Mouse (Mus musculus) forebrain, embryonic 11.5 days (tissue): Measurements from ENCODE around the gene Carhsp1. TPM values are rescaled to one million over a fixed set of nuclear protein-coding genes. Genes with fewer than 3 reads are reported as not detected.
A peak's percentile ranks its signal among the peaks of the same experiment; 100 is the strongest.

Experiments
- ATAC-seq: fragments of 200-750 bp; cut with Nextera tagmentation; replicated peaks from 2 replicates; pipeline ENCODE4 v1.8.0; 2017; ENCODE audit warnings: moderate TSS enrichment; ENCODE audit not compliant: low FRiP score
- DNase-seq: peaks from one replicate; pipeline ENCODE4 v3.0.0-alpha.2; 2017; ENCODE audit warnings: low spot score
- H3K27ac ChIP-seq: fragments of 300-500 bp; sonication (generic); 2 replicates; pipeline ENCODE4 v1.5.1; 2014; ENCODE audit warnings: low read depth, low read length
- H3K27me3 ChIP-seq: fragments of 300-500 bp; sonication (generic); 2 replicates; pipeline ENCODE4 v1.6.1; 2014; ENCODE audit warnings: mild to moderate bottlenecking, low read length, mixed read lengths; ENCODE audit not compliant: control insufficient read depth, insufficient read depth
- H3K36me3 ChIP-seq: fragments of 300-500 bp; sonication (generic); 2 replicates; pipeline ENCODE4 v1.6.1; 2014; ENCODE audit warnings: mild to moderate bottlenecking, low read length, moderate library complexity, mixed read lengths; ENCODE audit not compliant: control insufficient read depth, insufficient read depth
- H3K4me1 ChIP-seq: fragments of 300-500 bp; sonication (generic); replicated peaks from 2 replicates; pipeline ENCODE4 v1.6.1; 2014; ENCODE audit warnings: low read length, mixed read lengths; ENCODE audit not compliant: control insufficient read depth, insufficient read depth
- H3K4me2 ChIP-seq: fragments of 300-500 bp; sonication (generic); 2 replicates; pipeline ENCODE4 v1.6.1; 2014; ENCODE audit warnings: low read depth, mild to moderate bottlenecking, low read length, moderate library complexity, mixed read lengths; ENCODE audit not compliant: severe bottlenecking
- H3K4me3 ChIP-seq: fragments of 300-500 bp; sonication (generic); 2 replicates; pipeline ENCODE4 v1.5.1; 2014; ENCODE audit warnings: low read depth, low read length
- H3K9ac ChIP-seq: fragments of 300-500 bp; sonication (generic); 2 replicates; pipeline ENCODE4 v1.6.1; 2014; ENCODE audit warnings: low read length
- H3K9me3 ChIP-seq: fragments of 300-500 bp; sonication (generic); 2 replicates; pipeline ENCODE4 v1.6.1; 2016; ENCODE audit warnings: low read length, mixed read lengths; ENCODE audit not compliant: control insufficient read depth
- WGBS: fragments of 180-500 bp; shearing (Covaris S2); extraction: QIAGEN DNeasy Blood & Tissue Kit; methylation state at CpG from one replicate; pipeline ENCODE4 v1.1.7; 2014; 5-methylcytosine and 5-hydroxymethylcytosine counted together
- polyA plus RNA-seq: library from polyadenylated mRNA; unstranded; fragments of >200 nt; fragmentation: Nextera tagmentation; extraction: Ambion mirVana; gene quantifications from 2 replicates; pipeline ENCODE4 v1.2.1, GENCODE M21; 2014

The Carhsp1 gene
- polyA plus RNA-seq, result 55.9 and 62.2 TPM in 2 replicates

DNA sequence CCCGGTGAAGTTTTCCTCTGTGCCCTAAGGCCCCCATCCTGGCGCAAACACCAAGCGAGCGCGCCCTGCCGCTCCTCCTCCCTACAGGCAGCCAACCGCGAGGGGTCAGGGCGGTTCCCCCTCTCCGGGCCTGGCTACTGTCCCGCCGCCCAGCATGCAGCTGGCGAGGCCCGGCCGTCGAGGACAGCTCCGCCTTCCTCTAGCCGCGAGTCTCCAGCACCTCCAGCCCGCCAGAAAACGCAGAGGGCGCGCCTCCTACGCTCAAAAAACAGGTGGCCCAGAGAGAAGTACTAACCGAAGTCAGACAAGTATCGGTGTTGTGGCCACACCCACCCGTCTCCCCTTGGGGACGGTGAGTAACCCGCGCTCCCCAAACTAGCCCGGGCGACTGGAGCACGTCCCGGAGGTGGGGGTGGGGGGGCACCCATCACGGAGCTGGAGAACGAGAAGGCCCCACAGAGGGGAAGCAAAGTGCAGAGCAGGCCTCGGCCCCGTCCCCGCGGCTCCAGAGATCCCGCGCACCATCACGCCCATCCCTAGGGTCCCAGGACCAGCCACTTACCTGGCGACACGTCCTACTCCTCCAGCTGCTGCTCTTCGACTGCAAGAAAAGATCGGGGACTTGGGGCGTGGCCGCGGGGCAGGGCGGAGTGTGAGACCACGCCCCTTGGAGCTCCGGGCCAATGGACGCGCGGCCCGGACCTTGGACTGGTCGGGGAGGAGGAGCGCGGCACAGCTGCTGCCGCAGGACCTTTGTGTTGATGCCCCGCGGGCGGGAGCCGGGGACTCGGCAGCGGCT is at the start of gene Carhsp1:
TSS of gene Carhsp1 (minus strand) at position 605 of the 799 bp plus-strand sequence.
- Histone ChIP-seq H3K27me3 (peaks cover 5% of the 10 kb centered on the region; the same call in 1 of the 2 replicates), H3K36me3 (no peaks in the 10 kb centered on the region), H3K4me1 (peaks cover 11% of the 10 kb centered on the region), H3K9ac (peak within 1 kb of the TSS; percentile 76), H3K4me3 (peak within 1 kb of the TSS; percentile 65), H3K4me2 (peak within 1 kb of the TSS; percentile 65), H3K9me3 (no peaks in the 10 kb centered on the region), H3K27ac (peak within 1 kb of the TSS; percentile 19)
- DNase-seq (peak; percentile 98), ATAC-seq (peak; percentile 94)
- under 1% methylated on average over 67 of the region's 67 CpGs for WGBS

DNA sequence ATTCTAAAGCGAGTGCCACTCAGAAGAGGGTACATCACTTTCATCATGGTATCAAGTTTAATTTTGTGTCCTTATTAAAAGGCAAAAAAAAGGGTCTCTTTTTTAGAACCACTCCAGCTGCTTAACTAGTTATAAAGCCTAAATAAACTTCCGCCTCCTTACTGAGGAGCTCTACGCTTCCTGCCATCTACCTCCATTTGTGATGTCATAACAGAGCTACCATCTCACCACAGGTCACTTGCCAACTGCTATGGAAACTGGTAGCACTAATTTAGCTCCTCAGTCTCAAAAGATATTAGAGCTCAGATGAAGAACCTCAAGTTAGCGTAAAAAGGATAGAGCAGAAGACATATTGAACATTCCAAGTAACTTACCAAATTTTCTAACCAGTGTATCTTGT is 48.5 kb upstream of the Carhsp1 start:
- Histone ChIP-seq H3K9me3 (no peaks in the 10 kb centered on the region), H3K9ac (no peak overlapping the region), H3K4me3 (no peak overlapping the region), H3K4me2 (no peak overlapping the region), H3K36me3 (peaks cover 2% of the 10 kb centered on the region; the same call in 1 of the 2 replicates), H3K27ac (no peak overlapping the region), H3K27me3 (no peaks in the 10 kb centered on the region), H3K4me1 (no peaks in the 10 kb centered on the region)
- ATAC-seq (no peak), DNase-seq (no peak)
- 97% methylated on average over 4 of the region's 4 CpGs for WGBS

DNA sequence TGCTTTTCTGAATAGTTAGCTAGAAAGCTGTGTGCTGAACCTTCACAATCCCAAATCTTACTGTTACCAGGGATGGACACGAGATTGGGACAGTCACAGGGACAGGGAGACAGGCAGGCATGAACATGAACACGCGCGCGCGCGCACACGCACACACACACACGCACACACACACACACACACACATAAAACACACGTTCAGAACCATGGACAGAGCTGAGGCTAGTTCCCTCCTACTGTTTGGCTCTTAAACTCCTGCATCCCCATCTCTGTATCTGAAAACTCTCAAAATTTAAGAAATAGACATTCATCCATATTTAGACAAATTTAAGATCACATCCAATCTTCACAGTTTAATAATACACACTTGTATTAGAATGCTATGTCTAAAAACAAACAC is 45.8 kb upstream of the Carhsp1 start:
- no peak for DNase-seq
- no peaks in the 10 kb centered on the region for H3K9me3 ChIP-seq

DNA sequence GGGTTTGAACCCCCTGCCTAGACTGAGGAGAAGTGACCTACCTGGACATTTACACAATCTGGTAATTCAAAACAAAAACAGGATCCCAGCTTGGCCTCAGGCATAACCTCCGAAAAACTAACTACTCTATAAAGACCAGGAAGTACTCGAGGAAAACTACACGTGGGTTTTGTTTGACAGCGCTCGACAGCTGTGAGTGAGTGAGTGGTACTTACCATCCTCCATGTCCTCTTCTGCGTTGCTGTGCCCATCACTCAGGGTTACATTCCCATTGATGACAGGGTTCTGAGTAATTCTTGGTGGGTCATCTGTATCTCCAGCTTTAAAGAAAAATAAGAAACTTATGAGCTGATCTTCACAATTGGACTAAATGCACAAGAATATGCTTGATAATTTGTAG is 44.3 kb upstream of the Carhsp1 start:
- Histone ChIP-seq H3K4me1 (no peaks in the 10 kb centered on the region), H3K4me3 (no peak overlapping the region), H3K36me3 (peaks cover 2% of the 10 kb centered on the region; the same call in 1 of the 2 replicates), H3K4me2 (no peak overlapping the region), H3K27ac (no peak overlapping the region), H3K27me3 (no peaks in the 10 kb centered on the region), H3K9ac (no peak overlapping the region), H3K9me3 (no peaks in the 10 kb centered on the region)
- WGBS, result 84% methylated on average over 6 of the region's 6 CpGs
- ATAC-seq (no peak), DNase-seq (no peak)

More for the DNA sequence above, 45.8 kb upstream of the Carhsp1 start:
- Histone ChIP-seq H3K4me3 (no peak overlapping the region), H3K27ac (no peak overlapping the region), H3K9ac (no peak overlapping the region), H3K27me3 (no peaks in the 10 kb centered on the region), H3K36me3 (peaks cover 2% of the 10 kb centered on the region; the same call in 1 of the 2 replicates), H3K4me1 (no peaks in the 10 kb centered on the region), H3K4me2 (no peak overlapping the region)
- 95% methylated on average over 10 of the region's 10 CpGs for WGBS
- ATAC-seq, result no peak

DNA sequence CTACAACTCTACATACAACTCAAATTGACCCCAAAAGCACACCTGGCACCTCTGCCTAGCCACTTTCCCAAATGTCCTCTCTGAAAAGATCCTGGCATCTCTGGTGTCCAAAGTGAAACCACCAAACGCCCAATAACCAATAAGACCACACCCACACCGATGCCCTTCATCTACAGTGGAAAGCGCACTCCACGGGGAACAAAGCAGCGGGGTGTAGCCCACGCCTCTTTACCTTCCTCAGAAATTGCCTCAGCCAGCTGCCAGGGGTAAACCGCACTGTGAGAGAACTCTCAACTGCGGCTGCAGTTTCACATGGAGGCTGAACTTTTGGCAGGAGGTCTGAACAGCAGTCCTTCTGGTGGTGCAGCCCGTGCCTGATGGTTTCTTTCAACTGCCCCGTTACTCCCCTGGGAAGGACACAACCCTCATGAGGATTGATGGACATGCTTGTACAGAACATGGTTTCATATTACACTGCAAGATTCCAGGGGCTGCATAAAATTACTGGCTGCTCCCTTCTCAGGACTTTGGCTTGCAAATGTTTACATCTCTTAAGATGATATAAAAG is 43.6 kb upstream of the Carhsp1 start:
- peaks cover 2% of the 10 kb centered on the region; the same call in 1 of the 2 replicates for H3K36me3 ChIP-seq
- 85% methylated on average over 10 of the region's 10 CpGs for WGBS

DNA sequence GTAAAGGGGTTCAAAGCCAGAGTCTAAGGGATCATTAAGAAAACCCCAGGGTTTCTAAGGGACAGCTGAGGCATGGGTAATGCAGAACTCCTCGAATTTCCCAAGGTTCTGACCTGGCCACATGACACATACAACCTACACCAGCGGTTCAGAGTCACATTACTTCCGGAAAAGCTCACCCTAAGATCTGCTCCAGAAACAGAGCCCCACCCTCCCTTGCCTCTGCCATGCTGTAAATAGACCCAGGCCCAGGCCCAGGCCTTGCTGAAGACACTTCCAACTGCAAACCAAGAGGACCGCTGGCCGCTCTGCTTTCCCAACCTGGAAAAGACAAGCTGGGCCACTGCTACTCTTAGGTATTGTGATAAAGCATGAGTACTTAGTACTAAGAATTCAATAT is 42.9 kb upstream of the Carhsp1 start:
- Histone ChIP-seq H3K27me3 (no peaks in the 10 kb centered on the region), H3K4me3 (no peak overlapping the region), H3K9me3 (no peaks in the 10 kb centered on the region), H3K4me2 (no peak overlapping the region), H3K36me3 (peaks cover 2% of the 10 kb centered on the region; the same call in 1 of the 2 replicates), H3K9ac (no peak overlapping the region), H3K4me1 (no peaks in the 10 kb centered on the region), H3K27ac (no peak overlapping the region)
- DNase-seq, result no peak
- ATAC-seq, result no peak
- 89% methylated on average over 5 of the region's 5 CpGs for WGBS

More for the DNA sequence above, 43.6 kb upstream of the Carhsp1 start:
- Histone ChIP-seq H3K9ac (no peak overlapping the region), H3K27ac (no peak overlapping the region), H3K27me3 (no peaks in the 10 kb centered on the region), H3K9me3 (no peaks in the 10 kb centered on the region), H3K4me2 (no peak overlapping the region), H3K4me3 (no peak overlapping the region), H3K4me1 (no peaks in the 10 kb centered on the region)
- no peak for DNase-seq
- ATAC-seq, result 0 out of 2 replicates have a peak, but pooled peaks have one; percentile 27

DNA sequence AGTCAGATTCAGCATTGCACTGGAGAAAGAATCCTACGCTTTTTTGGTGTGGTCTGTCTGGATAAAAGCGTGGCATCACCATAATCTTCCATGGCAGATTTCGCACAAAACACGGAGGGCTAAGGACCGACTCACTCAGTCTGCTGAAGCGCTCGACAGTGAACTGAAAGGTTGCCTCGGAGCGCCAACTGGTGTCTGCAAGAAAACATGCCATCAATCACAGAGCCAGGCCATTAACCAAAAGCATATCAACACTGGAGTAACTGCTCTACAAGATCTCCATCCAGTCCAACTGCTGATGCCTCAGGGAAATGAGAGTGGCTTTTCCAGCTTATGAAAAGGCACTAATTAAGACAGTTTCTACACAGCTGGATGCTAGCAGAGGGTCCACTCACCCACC is 40.0 kb upstream of the Carhsp1 start:
- H3K4me1 ChIP-seq, result no peaks in the 10 kb centered on the region
- H3K9ac ChIP-seq, result no peak overlapping the region
- H3K27me3 ChIP-seq, result no peaks in the 10 kb centered on the region
- H3K4me2 ChIP-seq, result no peak overlapping the region
- H3K36me3 ChIP-seq, result peaks cover 2% of the 10 kb centered on the region; the same call in 1 of the 2 replicates
- no peak overlapping the region for H3K27ac ChIP-seq
- DNase-seq, result no peak
- H3K4me3 ChIP-seq, result no peak overlapping the region
- WGBS, result 89% methylated on average over 9 of the region's 9 CpGs
- ATAC-seq, result no peak
- H3K9me3 ChIP-seq, result no peaks in the 10 kb centered on the region

DNA sequence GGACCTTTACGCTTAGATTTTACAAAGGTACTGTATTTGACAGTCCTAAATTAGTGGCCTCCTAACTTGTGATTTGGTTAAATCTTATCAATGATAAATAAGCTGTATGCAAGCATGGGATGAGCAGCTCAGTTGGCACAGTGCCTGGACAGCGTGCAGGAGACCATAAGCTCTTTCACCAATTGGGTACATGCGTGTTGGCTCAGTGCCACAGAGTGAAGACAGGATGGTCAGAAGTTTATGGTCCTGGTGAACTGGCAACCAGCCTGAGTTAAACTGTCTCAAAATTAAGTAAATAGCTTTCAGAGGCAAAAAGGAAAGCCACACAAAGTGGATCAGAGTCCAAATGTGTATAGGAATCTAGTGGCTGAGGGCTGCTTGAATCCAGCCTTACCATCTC is 28.6 kb upstream of the Carhsp1 start:
- no peaks in the 10 kb centered on the region for H3K27me3 ChIP-seq
- no peak overlapping the region for H3K4me2 ChIP-seq

More for the DNA sequence above, 28.6 kb upstream of the Carhsp1 start:
- Histone ChIP-seq H3K9me3 (no peaks in the 10 kb centered on the region), H3K4me1 (no peaks in the 10 kb centered on the region), H3K9ac (no peak overlapping the region), H3K27ac (no peak overlapping the region), H3K36me3 (peaks cover 38% of the 10 kb centered on the region), H3K4me3 (no peak overlapping the region)
- WGBS, result 98% methylated on average over 3 of the region's 3 CpGs
- ATAC-seq (no peak), DNase-seq (no peak)
